Mouse (Mus musculus) R1 (cell line): ENCODE measurements around the gene Rgs10.

Experiments used
- DNase-seq: peaks from one replicate; pipeline ENCODE4 v3.0.0-alpha.2; 2018; ENCODE audit warnings: low read depth, low spot score

The Rgs10 gene

DNA sequence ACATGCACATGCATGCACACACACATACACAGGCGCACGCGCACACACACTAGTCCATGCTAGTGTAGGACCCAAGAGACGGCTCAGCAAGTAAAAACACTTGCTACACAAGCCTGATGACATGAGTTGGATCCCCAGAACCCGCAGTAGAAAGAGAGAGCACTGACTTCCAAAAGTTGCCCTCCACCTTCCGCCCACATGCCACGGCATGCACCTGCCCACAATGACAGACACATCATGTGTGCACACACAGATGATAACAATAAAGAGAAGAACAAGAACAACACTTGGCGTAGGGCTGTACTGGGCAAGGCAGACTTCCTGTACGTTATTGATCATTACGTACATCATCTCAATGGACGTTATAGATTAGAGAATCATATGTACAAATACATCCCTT is 44.4 kb downstream of the Rgs10 start:
- DNase-seq = no peak

DNA sequence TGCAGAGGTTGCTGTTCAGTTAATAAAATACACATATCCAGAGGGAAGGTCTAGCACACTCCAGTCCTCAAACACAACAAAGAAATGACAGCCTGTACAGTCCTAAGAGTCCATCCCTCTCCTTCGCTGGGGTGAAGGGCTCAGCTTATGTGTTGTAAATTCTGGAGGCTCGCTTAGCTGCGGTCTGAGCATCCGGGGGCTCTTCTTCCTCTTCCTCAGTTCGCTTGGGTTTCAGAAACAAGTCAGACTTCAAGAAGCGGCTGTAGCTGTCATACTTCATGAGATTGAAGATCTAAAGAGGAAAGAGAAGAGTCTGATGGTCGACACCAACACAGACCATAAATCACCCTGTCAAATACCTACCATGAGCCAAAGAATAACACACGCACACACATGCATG is 44.8 kb downstream of the Rgs10 start:
- DNase-seq = no peak

DNA sequence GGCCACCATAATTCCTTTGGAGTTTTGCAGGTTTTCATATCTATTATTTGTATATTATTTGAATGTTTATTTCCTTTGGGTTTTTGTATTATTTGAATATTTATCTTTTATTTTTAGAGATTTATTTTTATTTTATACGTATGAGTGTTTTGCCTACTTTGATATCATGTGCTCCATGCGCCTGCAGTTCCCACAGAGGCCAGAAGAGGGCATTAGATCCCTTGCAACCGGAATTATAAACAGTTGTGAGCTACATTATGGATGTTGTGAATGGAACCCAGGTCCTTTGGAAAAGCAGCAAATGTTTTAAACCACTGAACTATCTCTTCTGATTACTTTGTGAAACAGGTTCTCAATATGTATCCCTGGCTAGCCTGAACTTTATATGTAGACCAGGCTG is 46.2 kb downstream of the Rgs10 start:
- DNase-seq = peak; percentile 46

DNA sequence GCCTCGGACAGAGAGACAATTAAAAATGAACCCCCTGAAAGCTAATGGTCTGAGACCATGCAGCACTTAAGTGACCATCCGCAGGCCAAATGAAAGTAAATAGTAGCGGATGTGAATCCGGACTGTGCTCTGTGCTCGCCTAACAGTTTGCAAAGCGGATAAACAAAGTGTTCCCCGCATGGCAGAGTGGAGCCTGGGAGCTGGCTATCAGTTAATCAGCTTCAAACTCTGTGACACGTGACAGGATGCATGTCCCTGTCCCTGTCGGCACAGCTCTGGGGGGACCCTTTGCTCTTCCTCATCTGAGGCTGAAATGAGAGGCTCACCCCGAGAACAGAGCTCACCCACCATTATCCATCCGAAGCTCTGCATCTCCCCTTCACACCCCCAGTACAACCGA is 49.2 kb downstream of the Rgs10 start:
- no peak for DNase-seq

DNA sequence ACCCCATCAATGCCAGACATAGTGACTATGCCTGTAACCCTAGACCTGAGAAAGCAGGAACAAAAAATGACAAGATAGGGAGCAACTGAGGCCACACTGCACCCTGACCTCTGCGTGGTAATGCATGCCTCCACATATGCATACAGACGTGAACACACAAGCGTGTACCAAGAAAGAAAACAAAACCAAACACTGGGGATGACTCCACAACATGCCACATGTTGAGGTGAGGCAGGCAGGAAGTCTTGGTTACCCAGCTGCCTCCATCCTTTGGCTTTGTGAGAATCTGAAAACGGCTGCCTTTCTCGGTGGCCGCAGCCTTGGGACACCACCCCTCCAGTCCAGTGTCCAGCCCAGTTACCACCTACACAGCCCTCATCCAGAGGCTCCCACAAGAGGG is 49.7 kb downstream of the Rgs10 start:
- DNase-seq = no peak

DNA sequence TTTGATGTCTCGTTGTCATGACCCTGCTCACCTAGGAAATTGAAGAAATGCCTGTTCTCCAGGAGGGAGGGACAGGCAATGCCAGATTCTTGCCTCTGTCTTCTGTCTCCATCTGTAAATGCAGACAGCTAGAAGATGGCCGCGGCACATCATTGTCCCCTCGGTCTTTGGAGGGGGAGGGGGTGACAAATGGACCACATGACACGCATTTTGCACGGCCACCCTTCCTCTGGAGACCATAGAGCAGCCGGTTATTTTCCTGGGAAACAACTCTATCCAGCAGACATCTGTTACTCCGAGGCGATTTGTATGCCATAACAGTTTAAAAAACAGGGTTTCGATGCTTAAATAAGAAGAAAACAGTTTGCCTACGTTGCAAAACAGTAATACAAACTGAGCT is 51.9 kb downstream of the Rgs10 start:
- no peak for DNase-seq

DNA sequence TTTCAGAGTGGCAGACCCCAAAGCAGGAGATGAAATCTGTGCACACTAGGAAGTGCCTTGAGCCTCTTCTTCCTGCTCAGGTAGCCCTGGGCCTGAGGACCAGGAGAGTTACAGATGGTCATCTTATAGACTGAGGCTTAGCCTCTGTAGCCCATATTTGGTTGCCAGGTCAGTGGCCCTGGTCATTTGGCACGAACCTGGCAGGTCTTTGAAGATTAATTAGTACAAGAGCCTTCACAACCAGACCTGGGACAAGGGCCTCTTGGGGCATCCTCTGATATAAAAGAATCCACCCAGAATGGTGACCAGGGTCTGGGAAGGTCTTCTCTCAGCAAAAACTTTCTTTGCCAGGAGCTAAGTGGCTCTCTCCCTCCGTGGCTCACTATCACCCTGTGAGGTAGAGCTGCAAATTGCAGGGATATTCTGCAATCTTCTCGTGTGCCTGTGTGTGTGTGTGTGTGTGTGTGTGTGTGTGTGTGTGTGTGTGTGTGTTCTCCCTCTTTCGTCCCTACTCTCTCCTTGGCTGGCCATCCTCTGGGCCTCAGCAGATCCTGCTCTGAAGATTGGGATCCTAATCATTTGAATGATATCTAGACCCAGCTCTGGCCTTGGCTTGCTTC is 53.4 kb downstream of the Rgs10 start:
- DNase-seq = peak; percentile 14

DNA sequence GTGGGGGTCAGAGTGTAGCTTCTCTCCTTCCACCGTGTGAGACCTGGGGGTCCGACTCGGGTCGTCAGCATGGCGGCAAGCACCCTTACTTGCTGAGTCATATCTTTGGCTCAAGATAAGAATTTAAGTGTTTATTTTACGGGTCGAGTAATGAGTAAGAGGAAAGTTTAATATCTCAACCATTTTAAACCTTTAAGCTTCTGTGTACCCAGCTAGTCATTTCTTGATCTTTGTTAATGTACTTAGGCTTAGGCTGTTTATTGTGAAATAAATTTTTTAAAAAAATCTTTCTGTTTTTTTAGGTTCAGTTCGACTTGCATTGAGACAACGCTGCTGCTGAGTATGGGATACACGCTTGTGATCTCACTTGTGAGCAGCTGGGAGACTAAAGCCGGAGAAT is 54.0 kb downstream of the Rgs10 start:
- no peak for DNase-seq

DNA sequence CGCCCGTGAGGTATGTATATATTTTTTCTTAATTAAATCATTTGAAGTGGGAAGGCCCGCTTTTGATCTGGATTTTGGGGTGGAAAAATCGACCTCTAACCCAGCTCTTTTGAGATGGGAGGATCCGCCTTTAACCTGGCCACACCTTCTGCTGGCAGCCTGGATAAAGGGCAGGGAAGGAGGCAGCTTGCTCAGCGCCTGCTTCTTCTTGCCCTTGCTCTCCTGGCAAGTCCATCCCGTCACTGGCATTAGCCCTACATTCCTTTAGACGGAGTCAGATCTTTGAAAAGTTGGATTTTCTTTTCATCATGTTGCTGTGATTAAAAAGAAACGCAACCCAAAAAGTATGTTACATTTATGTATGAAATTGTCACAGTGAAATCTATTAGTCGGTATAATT is 54.8 kb downstream of the Rgs10 start:
- no peak for DNase-seq

DNA sequence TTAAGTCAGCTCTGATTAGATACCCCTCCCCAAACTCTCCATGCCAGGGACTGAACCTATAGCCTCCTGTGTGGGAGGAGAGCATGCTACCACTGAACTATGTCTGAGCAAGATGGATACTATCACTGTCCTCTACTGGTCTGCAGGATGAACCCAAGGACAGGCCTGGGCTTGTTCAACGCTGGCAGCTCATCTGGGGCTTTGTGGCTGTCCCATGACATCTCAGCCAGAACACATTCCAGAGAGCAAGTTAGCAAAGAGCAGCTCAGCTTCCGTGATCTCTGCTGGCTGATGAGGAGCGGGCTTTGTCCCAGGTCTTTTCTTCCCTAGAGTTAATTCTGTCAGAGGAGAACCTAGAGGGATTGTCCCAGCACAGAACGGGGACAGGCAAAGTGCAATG is 55.6 kb downstream of the Rgs10 start:
- DNase-seq = no peak

DNA sequence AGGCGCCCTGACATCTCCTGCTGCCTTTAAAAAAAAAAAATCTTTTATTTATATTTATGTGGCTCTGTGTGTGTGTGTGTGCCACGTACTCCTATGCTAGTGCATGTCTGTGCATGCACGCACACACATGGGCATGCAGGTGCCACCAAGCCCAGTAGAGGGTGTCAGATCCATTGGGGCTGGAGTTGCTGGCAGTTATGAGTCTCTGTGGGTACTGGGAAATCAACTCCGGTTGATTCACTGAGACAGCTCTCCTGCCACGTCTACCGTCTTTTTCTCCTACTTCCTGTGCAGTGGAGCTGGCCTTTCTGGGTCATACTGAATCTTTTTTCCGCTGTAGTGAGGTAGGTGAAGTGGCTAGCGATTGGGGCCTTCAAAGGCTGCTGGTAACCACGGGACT is 58.8 kb downstream of the Rgs10 start:
- no peak for DNase-seq

DNA sequence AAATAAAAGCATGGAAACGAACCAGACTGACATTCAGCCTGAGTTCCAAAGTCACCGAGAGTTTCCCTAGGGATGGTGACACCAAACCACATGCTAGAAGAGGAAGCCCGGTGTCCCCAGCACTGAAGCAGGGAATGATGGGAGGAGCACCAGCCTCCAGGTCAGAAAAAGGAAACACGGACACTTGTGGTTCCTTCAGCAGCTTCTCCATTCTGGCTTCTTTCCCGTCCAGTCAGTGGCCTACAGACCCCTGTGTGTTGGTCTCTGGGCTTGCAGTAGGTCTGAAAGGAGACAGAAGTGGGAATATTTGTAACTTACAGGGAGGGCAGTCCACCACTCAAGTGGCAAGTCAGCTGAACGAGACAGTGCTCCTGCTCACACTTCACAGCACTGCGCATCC is 59.4 kb downstream of the Rgs10 start:
- no peak for DNase-seq

DNA sequence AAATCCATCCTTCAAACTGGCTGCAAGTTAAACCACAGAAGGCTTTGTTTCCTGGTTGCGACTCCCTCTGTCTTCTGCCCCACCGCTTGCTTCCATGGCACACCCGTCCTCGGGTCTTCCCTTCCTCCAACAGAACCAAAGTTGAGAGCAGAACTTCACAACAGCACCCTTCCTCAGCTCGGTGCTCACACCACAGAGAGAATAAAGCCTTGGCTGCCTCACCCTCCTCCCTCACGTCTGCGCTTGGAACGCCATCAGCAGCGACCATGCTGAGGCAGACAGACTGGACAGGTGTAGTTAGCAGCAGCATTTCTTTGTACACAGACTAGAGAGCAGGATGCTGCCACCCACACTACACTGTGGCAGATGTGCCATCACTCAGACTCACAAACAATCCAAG is 59.8 kb downstream of the Rgs10 start:
- DNase-seq = no peak

DNA sequence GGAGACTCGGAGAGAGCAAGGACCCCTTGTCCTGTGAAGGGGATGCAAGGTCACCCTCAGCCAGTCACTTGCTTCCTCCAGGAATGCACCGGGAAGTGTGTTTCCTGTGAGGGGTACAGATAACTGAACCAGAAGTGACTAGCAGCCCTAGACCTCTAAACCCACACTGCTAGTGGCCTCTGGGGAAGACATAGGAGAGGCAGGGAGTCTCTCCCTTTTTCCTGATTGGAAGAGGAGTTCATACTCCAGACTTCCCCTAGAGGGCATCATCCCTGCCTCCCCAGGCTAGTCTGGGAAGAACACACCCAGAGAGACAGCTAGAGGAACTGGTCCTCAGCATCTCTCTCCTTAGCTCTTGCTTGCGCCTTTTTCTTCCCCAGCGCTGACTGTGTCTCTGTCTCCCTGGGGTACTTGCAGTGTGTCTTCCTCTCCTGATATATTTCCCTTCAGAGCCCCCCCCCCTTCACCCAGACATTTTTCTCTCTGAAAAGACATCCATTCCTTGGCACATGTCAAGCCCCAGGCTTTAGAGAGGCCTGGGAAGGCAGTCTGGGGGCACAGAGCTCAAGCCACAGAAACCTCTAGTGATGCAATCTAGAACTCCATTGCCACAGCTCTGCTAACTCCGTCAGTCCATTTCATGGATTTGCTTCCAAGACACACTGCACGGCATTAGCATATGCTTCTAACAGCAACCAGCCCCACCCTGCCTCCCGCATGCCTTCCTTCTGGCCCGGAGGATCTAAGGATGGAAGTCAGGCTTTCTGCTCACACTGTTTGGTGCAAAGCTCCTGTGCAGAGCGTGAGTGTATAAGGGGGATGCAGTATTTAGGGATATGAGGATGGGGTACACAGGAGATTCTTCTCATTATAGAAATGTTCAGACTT is 61.4 kb downstream of the Rgs10 start:
- DNase-seq = peak; percentile 63

DNA sequence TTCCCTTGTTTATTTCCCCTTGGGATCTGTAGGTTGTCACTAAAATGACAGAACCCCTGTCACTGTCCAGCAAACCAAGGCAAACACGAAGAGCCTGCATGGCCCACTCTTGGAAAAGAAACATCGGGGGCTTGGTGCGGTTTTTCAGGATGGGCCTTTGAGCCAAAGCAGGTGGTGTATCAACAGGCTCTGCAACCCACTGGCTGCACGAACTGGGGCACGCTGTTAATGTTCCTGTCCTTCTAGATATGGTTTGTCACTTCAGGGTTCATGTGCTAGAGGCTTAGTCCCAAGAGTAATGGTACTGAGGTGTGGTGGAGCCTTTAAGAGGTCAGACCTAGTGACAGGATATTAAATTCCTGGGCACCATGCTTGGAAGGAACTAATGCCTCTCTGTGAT is 63.1 kb downstream of the Rgs10 start:
- DNase-seq = no peak

DNA sequence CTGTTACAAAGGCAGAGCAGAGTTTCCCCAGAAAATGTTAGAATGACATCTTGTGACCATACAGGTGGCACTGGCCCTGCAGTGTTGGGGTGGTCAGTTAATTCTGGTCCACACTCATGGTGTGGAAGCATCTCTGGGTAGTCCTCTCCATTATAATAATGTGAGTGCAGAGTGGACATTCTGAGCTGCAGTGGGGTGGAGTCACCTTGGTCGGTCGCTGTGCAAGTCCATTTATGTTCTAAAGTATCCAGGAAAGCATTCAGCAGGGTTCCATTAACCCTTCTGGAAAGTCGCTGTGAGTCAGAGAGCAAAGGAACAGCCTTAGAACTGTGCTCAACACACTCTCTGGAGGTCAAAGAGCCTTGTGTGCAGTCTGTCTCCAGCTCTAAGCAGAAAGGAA is 65.8 kb downstream of the Rgs10 start:
- no peak for DNase-seq

DNA sequence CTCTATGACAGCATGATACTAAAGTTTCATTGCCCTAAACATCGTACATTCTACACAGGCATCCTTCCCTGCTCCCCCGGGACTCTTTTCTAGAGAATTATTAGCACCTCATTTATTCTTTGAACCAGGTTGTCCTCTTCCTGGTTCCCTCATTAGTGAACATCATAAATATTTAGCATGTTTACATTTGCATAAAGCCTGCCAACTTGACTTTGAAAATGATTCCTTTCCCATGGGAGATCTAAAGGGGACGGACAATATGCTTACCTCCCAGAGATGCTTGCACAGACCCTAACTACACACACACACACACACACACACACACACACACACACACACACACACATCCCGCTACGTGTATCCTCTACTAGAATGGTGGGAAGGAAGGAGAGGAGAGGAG is 67.4 kb downstream of the Rgs10 start:
- no peak for DNase-seq

DNA sequence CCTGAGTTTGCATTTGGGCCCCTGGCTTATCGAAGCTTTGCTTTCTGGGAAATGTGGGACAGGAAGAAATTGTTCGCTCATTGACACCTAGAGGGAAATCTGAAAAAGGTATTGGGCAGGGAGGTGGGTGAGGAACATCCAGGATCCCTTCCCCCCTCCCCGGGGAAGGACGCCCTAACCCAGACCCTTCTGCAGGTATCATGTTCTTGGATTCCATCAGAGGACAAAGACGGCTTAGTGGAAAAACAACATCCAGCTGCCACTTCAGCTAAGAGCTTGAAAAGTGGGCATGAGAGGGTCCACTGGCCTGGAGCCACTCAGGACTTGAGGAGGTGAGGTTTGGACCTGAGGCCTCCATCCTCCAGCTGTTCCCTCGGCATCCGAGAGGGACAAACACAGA is 68.2 kb downstream of the Rgs10 start:
- no peak for DNase-seq

DNA sequence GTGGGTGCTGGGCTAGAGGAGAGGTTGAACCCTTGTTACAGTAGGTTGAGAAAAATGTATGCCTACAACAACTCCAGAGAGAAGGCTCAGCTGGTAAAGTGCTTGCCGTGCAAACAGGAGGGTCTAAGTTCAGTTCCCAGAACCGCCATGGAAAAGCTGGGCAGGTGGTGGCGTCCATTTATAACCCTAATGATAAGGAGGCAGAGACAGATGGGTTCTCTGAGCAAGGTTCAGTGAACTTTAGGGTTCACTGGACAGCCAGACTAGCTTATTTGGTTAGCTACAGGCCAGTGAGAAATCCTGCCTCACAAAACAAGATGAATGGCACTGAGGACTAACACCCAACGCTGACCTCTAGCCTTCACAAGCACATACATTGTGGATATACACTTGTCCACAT is 68.8 kb downstream of the Rgs10 start:
- DNase-seq = no peak

DNA sequence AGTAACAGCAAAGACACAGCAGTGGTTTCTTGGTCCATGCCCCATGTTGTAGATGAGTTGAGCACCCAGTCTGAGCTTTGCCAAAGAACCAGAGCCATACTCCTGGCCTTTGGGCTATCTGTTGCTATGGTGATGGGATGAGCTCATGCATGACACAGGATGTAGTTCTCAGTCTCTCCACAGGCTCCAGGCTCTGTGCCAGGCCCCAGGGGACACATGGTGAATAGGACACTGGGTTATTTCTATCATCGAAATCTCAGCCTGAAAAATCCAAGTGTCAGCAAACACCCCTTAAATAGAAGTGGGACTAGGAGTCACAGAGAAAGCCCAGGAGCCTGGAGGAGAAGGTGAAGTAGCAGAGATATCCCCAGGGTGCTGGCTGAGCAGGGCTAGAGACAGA is 70.0 kb downstream of the Rgs10 start:
- peak; percentile 35 for DNase-seq

DNA sequence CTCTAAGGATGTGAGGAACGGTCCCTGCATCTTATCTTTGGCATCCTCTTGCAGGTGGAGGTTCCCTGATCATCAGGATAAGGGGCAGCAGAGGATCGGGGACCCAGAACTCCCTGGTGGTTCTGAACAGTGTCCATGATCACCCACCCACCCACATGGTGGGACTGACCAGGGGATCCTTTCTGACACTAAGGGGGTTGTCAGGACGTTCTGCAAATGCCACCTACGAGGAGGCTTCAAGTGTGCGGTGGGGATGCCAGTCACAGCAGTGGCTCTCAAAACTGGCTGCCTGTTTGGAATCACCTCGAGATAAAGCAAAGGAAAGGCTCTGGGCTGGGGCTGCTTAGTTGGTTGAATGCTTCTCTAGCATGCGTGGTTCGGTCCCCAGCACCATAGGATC is 71.6 kb downstream of the Rgs10 start:
- no peak for DNase-seq

DNA sequence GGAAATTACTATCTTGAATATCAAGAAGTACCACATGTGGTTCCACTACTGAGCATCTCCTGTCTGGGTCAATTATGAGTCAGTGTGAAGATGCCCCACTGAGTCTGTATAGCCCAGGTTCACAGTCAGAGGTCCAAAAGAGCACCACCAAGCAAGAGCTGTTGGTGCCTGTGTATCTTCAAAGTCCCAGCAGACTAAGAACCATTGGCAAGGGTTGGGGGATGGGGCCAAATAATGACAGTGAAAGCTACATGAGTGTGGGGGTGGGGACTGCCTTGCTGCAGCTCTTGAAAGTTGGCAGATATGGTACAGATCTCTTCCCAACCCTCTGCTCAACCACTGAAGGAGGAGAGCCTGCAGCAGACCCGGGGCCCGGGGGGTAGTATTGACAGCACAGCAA is 72.0 kb downstream of the Rgs10 start:
- DNase-seq = no peak

DNA sequence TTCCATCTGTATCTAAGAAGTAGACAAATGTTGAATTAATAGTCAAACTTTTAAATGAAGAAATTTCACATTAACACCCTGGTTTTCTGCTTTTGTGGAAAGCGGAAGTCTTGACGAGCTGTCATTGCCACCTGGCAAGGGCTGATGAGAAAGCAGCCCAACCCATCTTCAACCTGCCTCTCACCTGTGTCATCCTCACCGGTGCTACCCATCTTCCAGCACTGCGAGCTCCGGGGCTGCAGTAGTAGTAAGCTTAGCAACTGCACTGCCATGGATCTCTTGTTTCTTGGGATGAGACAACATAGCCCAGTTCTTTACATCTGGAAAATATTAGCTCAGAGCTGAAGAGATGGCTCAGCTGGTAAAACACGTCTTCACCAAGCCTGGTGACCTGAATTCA is 72.9 kb downstream of the Rgs10 start:
- DNase-seq = no peak
